Mouse (Mus musculus) limb, embryonic 14.5 days (tissue): Measurements from ENCODE around the gene Pno1. TPM values are rescaled to one million over a fixed set of nuclear protein-coding genes. Genes with fewer than 3 reads are reported as not detected.

ENCODE experiments used
- ATAC-seq: fragments of 200-750 bp; cut with Nextera tagmentation; 2 replicates; pipeline ENCODE4 v1.8.0; 2017; ENCODE audit warnings: low read depth, moderate number of reproducible peaks, moderate TSS enrichment; ENCODE audit not compliant: low FRiP score
- DNase-seq: peaks from one replicate; pipeline ENCODE4 v3.0.0-alpha.2; 2015; ENCODE audit warnings: low spot score
- H3K27ac ChIP-seq: fragments of 300-500 bp; sonication (generic); replicated peaks from 2 replicates; pipeline ENCODE4 v1.5.1; 2014; ENCODE audit warnings: low read depth, mild to moderate bottlenecking, low read length, moderate library complexity, mixed read lengths
- H3K27me3 ChIP-seq: fragments of 300-500 bp; sonication (generic); 2 replicates; pipeline ENCODE4 v1.6.1; 2014; ENCODE audit warnings: low read length, mixed read lengths; ENCODE audit not compliant: control insufficient read depth, insufficient read depth
- H3K36me3 ChIP-seq: fragments of 300-500 bp; sonication (generic); 2 replicates; pipeline ENCODE4 v1.6.1; 2014; ENCODE audit warnings: mild to moderate bottlenecking, low read length, moderate library complexity, mixed read lengths; ENCODE audit not compliant: control insufficient read depth, insufficient read depth
- H3K4me1 ChIP-seq: fragments of 300-500 bp; sonication (generic); 2 replicates; pipeline ENCODE4 v1.6.1; 2014; ENCODE audit warnings: antibody characterized with exemption, low read length, mixed read lengths; ENCODE audit not compliant: control insufficient read depth, insufficient read depth
- H3K4me2 ChIP-seq: fragments of 300-500 bp; sonication (generic); replicated peaks from 2 replicates; pipeline ENCODE4 v1.6.1; 2014; ENCODE audit warnings: low read depth, mild to moderate bottlenecking, low read length, moderate library complexity; ENCODE audit not compliant: severe bottlenecking
- H3K4me3 ChIP-seq: fragments of 300-500 bp; sonication (generic); replicated peaks from 2 replicates; pipeline ENCODE4 v1.5.1; 2014; ENCODE audit warnings: low read length
- H3K9ac ChIP-seq: fragments of 300-500 bp; sonication (generic); 2 replicates; pipeline ENCODE4 v1.6.1; 2014; ENCODE audit warnings: mild to moderate bottlenecking, low read depth, low read length, moderate library complexity; ENCODE audit not compliant: severe bottlenecking
- H3K9me3 ChIP-seq: fragments of 300-500 bp; sonication (generic); 2 replicates; pipeline ENCODE4 v1.6.1; 2016; ENCODE audit warnings: low read length; ENCODE audit not compliant: control insufficient read depth
- POLR2A ChIP-seq: fragments of 200-500 bp; IDR thresholded peaks from 2 replicates; pipeline ENCODE4 v1.8.0; 2012; ENCODE audit warnings: inconsistent platforms, mild to moderate bottlenecking, moderate library complexity, borderline replicate concordance; ENCODE audit not compliant: insufficient read depth, insufficient read length; ENCODE audit errors: extremely low read depth
- WGBS: fragments of 180-500 bp; shearing (Covaris S2); extraction: QIAGEN DNeasy Blood & Tissue Kit; methylation state at CpG from one replicate; pipeline ENCODE4 v1.1.7; 2014; 5-methylcytosine and 5-hydroxymethylcytosine counted together
- polyA plus RNA-seq, 2 experiments: library from polyadenylated mRNA; depleted of rRNA in 1 of 2; stranded (reverse) in 1 of 2; unstranded in 1 of 2; fragments of >200 nt; fragmentation: Nextera tagmentation in 1 of 2; extraction: Ambion mirVana in 1 of 2; gene quantifications; 2 replicates each; pipeline versions ENCODE4 v1.2.1 to v1.2.3; 2012 to 2014

The Pno1 gene
- polyA plus RNA-seq, 2 experiments = 20.0 to 75.6 TPM

DNA sequence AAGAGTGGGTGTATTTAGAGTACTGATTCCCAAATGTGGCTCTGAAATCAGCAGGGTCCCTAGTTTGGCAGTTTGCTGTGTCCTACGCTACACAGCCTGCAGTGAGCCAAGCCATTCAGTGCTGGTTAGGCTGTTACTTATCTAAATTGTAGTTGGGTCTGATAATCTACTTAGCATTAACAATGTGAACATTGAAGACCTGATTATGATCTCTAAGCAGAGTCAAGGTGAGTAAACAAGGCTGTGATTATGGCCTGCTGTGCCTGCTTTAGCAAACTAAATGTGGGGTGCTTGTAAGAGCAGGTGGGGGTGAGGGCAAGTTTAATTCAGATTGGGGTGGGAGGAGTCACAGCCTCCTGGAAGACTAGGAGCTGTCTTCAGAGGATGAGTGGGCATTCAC is 47.4 kb downstream of the Pno1 start:
- 86% methylated on average over 1 of the region's 1 CpGs for WGBS
- DNase-seq = no peak
- no peak for TF ChIP-seq POLR2A
- ATAC-seq = no peak
- no peaks in the 10 kb centered on the region for H3K27me3 ChIP-seq
- H3K9ac ChIP-seq = no peak overlapping the region
- H3K36me3 ChIP-seq = no peaks in the 10 kb centered on the region
- no peak overlapping the region for H3K4me2 ChIP-seq
- no peak overlapping the region for H3K27ac ChIP-seq
- H3K9me3 ChIP-seq = no peaks in the 10 kb centered on the region
- peaks cover 20% of the 10 kb centered on the region for H3K4me1 ChIP-seq
- H3K4me3 ChIP-seq = no peak overlapping the region

DNA sequence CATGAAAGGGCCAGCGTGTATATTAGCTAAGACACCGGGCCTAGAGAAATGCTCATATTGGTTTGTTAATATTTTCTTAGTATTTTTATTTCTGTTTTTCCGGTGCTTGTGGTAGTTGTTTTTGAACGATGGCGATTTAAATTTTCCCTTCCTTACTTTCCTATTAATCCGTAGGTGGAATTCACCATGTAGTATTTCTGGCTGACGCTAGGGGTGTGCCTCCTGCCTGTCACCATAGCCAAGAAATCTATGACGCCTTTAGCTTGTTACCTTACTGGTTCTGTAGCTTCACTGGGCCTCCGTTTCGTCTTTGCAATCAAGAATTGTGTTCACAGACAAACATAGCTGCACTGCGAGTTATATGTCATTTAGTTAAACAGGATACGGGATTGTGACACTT is 51.1 kb downstream of the Pno1 start:
- Histone ChIP-seq H3K9ac (peak overlapping the region; percentile 97), H3K4me2 (peak overlapping the region; percentile 72), H3K9me3 (no peaks in the 10 kb centered on the region), H3K36me3 (no peaks in the 10 kb centered on the region), H3K27me3 (no peaks in the 10 kb centered on the region), H3K4me1 (peaks cover 23% of the 10 kb centered on the region), H3K4me3 (peak overlapping the region; percentile 95), H3K27ac (peak overlapping the region; percentile 94)
- peak; percentile 85 for DNase-seq
- no peak for TF ChIP-seq POLR2A
- 1% methylated on average over 12 of the region's 12 CpGs for WGBS
- no peak for ATAC-seq

DNA sequence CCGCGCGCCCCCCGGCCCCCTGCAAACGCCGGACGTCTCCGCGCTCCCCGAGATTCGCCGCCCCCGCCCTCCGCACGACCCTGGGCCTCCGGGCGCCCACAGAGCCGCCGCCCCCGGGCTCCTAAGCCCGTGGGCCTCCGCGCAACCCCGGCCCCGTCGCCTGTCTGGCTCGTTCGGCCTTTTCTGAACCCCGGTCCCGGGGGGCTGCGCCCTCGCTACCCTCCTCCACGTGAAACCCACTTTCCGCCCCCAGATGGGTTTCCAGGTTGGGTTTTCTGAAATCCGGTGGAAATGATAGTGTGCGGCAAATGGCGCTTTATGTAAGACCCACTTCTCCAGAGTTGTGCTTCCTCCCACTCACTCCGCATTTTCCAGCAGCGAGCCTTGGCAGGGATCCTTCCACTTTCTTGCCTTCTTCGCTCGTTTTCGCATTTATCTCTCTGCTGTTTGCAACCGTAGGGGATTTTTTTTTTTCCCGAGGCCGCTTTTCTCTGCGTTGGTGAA is 51.6 kb downstream of the Pno1 start:
- H3K27me3 ChIP-seq = no peaks in the 10 kb centered on the region
- TF ChIP-seq POLR2A = no peak
- no peaks in the 10 kb centered on the region for H3K36me3 ChIP-seq
- peaks cover 23% of the 10 kb centered on the region for H3K4me1 ChIP-seq
- peak; percentile 11 for DNase-seq
- peak overlapping the region; percentile 72 for H3K4me2 ChIP-seq
- H3K9me3 ChIP-seq = no peaks in the 10 kb centered on the region
- peak overlapping the region; percentile 97 for H3K9ac ChIP-seq
- peak overlapping the region; percentile 95 for H3K4me3 ChIP-seq
- H3K27ac ChIP-seq = peak overlapping the region; percentile 94
- WGBS = under 1% methylated on average over 27 of the region's 46 CpGs
- no peak; the same call in 1 of the 2 replicates for ATAC-seq

DNA sequence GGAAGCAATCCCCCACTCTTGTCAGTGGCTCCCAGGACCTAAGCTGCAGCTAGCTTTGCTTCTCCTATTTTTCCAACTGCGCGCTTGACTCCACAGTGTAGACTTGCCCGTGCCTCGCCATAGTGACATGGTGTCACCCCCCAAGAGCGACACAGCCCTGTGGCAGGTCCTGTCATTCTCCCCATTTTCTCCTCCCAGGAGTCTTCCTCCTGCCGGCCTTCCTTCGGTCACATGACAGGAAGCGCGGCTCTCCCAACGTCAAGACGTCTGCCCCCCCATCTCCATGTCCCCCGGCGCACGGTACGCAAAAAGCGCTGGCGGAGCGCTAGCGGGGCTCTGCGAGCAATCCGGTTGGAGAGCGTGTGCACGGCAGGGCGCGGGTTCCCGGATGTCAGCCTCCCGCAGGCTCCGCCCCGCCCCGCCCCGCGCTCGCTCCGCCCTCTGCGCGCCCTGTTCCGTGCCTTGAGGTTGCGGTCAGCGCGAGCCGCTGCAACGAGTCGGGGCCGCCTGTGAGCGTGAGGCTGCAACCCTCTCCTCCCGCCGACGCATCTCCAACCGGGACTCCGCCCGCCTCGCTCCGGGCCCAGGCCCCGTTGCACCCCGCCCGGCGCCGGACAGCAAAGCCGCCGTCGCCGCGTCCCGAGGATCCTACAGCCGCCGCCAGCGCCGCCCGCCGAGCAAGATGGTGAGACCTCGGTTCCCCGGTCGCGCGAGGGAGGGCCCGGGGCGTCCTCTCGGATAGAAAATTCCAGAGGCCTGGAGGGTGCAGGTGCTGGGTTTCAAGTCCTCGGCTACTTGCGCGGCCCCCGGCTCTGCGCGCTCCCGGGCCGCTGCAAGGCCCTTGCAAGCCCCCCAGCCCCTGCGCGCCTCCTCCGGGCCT is 52.3 kb downstream of the Pno1 start, which contains the start of gene Ppp3r1:
Ppp3r1 (plus strand) TSS at position 406 of the 880 bp plus-strand sequence.
- peak; percentile 32; the same call in 1 of the 2 replicates for TF ChIP-seq POLR2A
- Histone ChIP-seq H3K4me3 (peak within 1 kb of the TSS; percentile 95), H3K9me3 (no peaks in the 10 kb centered on the region), H3K4me1 (peaks cover 21% of the 10 kb centered on the region), H3K27ac (peak within 1 kb of the TSS; percentile 94), H3K27me3 (no peaks in the 10 kb centered on the region), H3K4me2 (peak within 1 kb of the TSS; percentile 72), H3K36me3 (no peaks in the 10 kb centered on the region), H3K9ac (peak within 1 kb of the TSS; percentile 97)
- DNase-seq (peak; percentile 93), ATAC-seq (peak; percentile 97)
- WGBS = under 1% methylated on average over 52 of the region's 89 CpGs

Other genes with a start within 250 kb of the Pno1 start
- 21.8 and 24.0 TPM in 2 replicates for gene Cnrip1, start 160.0 kb downstream of the Pno1 start, polyA plus RNA-seq (2012; rRNA removed)
- 16.5 and 22.2 TPM in 2 replicates for gene Cnrip1, start 160.0 kb downstream of the Pno1 start, polyA plus RNA-seq (2014; fragmentation: Nextera tagmentation; extraction: Ambion mirVana)
- 2.1 and 2.2 TPM in 2 replicates for gene Plek, start 159.2 kb downstream of the Pno1 start, polyA plus RNA-seq (2012; rRNA removed)
- gene Plek, start 159.2 kb downstream of the Pno1 start, polyA plus RNA-seq (2014; fragmentation: Nextera tagmentation; extraction: Ambion mirVana) = 3.8 and 3.9 TPM in 2 replicates
- gene Ppp3r1, start 52.3 kb downstream of the Pno1 start, polyA plus RNA-seq (2012; rRNA removed) = 52.8 and 61.8 TPM in 2 replicates
- 93.1 and 96.5 TPM in 2 replicates for gene Ppp3r1, start 52.3 kb downstream of the Pno1 start, polyA plus RNA-seq (2014; fragmentation: Nextera tagmentation; extraction: Ambion mirVana)
- 14.7 and 15.6 TPM in 2 replicates for gene Wdr92, start 29.5 kb downstream of the Pno1 start, polyA plus RNA-seq (2012; rRNA removed)
- gene Wdr92, start 29.5 kb downstream of the Pno1 start, polyA plus RNA-seq (2014; fragmentation: Nextera tagmentation; extraction: Ambion mirVana) = 25.5 and 25.7 TPM in 2 replicates
- 32.2 and 72.5 TPM in 2 replicates for gene C1d, start 46.0 kb upstream of the Pno1 start, polyA plus RNA-seq (2012; rRNA removed)
- gene C1d, start 46.0 kb upstream of the Pno1 start, polyA plus RNA-seq (2014; fragmentation: Nextera tagmentation; extraction: Ambion mirVana) = 110 and 114 TPM in 2 replicates